Mouse (Mus musculus) hindbrain, embryonic 15.5 days (tissue): Measurements from ENCODE around the gene Tnfrsf1a. TPM values are rescaled to one million over a fixed set of nuclear protein-coding genes. Genes with fewer than 3 reads are reported as not detected.

Source experiments
- ATAC-seq: fragments of 200-750 bp; cut with Nextera tagmentation; 2 replicates; pipeline ENCODE4 v1.8.0; 2017; ENCODE audit warnings: low read depth, moderate number of reproducible peaks, moderate TSS enrichment; ENCODE audit not compliant: low FRiP score
- H3K27ac ChIP-seq: fragments of 300-500 bp; sonication (generic); replicated peaks from 2 replicates; pipeline ENCODE4 v1.5.1; 2015; ENCODE audit warnings: mild to moderate bottlenecking, inconsistent platforms
- H3K27me3 ChIP-seq: fragments of 300-500 bp; sonication (generic); 2 replicates; pipeline ENCODE4 v1.6.1; 2015; ENCODE audit warnings: control low read depth, inconsistent platforms
- H3K36me3 ChIP-seq: fragments of 300-500 bp; sonication (generic); 2 replicates; pipeline ENCODE4 v1.6.1; 2015; ENCODE audit warnings: control low read depth, inconsistent platforms
- H3K4me1 ChIP-seq: fragments of 300-500 bp; sonication (generic); replicated peaks from 2 replicates; pipeline ENCODE4 v1.6.1; 2015; ENCODE audit warnings: control low read depth, inconsistent platforms
- H3K4me2 ChIP-seq: fragments of 300-500 bp; sonication (generic); 2 replicates; pipeline ENCODE4 v1.6.1; 2015; ENCODE audit warnings: moderate library complexity, mild to moderate bottlenecking, inconsistent platforms
- H3K4me3 ChIP-seq: fragments of 300-500 bp; sonication (generic); 2 replicates; pipeline ENCODE4 v1.5.1; 2015; ENCODE audit warnings: mild to moderate bottlenecking, inconsistent platforms
- H3K9ac ChIP-seq: fragments of 300-500 bp; sonication (generic); 2 replicates; pipeline ENCODE4 v1.6.1; 2015; ENCODE audit warnings: inconsistent platforms
- H3K9me3 ChIP-seq: fragments of 300-500 bp; sonication (generic); 2 replicates; pipeline ENCODE4 v1.6.1; 2016; ENCODE audit warnings: control low read depth, inconsistent platforms
- WGBS: fragments of 180-500 bp; shearing (Covaris S2); methylation state at CpG from one replicate; pipeline ENCODE4 v1.1.7; 2015; 5-methylcytosine and 5-hydroxymethylcytosine counted together
- polyA plus RNA-seq: library from polyadenylated mRNA; unstranded; fragments of >200 nt; fragmentation: Nextera tagmentation; extraction: Ambion mirVana; gene quantifications from 2 replicates; pipeline ENCODE4 v1.2.1, GENCODE M21; 2015

Tnfrsf1a gene
- polyA plus RNA-seq, 1 experiment from 2014 or later: 14.8 TPM

DNA sequence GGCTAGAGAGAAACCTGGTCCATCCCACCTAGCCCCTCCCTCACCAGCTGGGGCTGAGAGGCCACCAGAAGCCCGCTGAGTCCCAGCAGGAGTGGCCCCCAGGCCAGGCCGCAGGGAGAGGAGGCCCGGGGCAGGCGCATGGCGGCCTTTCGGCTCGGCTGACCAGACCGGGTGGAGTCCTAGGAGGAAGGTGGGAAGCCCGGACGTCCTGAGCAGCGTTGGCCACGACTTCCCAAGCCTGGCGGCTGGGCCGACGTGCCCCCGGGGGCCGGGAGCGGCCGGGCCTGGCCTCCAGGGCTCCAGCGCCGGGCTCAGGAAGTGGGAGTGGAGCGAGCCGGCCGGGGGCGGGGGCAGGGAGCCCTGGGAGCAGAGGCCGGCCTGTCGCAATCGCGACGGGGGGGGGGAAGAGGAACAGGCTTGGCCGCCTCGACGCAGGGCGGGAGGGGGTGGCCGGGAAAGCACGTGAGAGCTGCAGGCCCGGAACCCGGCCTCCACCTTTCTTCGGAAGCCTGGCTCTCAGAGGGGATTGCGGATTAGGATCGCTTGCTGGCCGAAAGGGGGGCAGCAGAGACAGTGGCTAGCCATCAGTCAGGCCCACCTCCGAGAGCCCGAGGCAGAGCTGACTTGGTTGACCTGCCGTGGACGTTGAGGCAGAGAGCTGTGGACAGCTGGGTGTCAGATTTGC is 35.5 kb upstream of the Tnfrsf1a start, which contains the start of gene Ltbr:
Ltbr (minus strand) TSS at position 340 of the 685 bp plus-strand sequence.
- peak within 1 kb of the TSS; percentile 60 for H3K4me2 ChIP-seq
- peak within 1 kb of the TSS; percentile 36 for H3K4me3 ChIP-seq
- H3K27ac ChIP-seq: 0 out of 2 replicates have a peak within 1 kb of the TSS, but pooled peaks have one; percentile 12
- no peaks in the 10 kb centered on the region for H3K36me3 ChIP-seq
- no peaks in the 10 kb centered on the region for H3K27me3 ChIP-seq
- peaks cover 19% of the 10 kb centered on the region for H3K4me1 ChIP-seq
- H3K9ac ChIP-seq: peak within 1 kb of the TSS; percentile 37
- WGBS: 2% methylated on average over 32 of the region's 46 CpGs
- no peaks in the 10 kb centered on the region for H3K9me3 ChIP-seq
- peak; percentile 80 for ATAC-seq

DNA sequence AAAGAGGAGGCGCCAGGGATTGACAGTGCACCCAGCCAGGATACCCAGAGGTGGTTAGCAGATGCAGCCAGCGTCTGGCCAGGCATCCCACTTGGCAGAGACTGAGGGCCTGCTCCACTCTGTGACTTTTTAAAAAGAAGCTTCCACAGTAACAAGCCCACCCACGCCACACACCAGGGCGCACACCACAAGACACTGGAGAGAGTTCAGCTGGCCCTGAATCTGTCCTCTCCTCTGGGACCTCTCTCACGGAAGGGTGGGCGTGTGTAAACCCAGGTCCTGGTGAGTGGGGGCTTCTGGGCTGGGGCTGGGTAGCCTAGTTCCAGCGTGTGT is 35.0 kb upstream of the Tnfrsf1a start:
- Histone ChIP-seq H3K9me3 (no peaks in the 10 kb centered on the region), H3K4me3 (peak overlapping the region; percentile 36), H3K27me3 (no peaks in the 10 kb centered on the region), H3K9ac (peak overlapping the region; percentile 37), H3K4me2 (peak overlapping the region; percentile 60), H3K4me1 (peaks cover 19% of the 10 kb centered on the region), H3K36me3 (no peaks in the 10 kb centered on the region), H3K27ac (no peak overlapping the region)
- 55% methylated on average over 7 of the region's 7 CpGs for WGBS
- peak; percentile 19; the same call in 1 of the 2 replicates for ATAC-seq

DNA sequence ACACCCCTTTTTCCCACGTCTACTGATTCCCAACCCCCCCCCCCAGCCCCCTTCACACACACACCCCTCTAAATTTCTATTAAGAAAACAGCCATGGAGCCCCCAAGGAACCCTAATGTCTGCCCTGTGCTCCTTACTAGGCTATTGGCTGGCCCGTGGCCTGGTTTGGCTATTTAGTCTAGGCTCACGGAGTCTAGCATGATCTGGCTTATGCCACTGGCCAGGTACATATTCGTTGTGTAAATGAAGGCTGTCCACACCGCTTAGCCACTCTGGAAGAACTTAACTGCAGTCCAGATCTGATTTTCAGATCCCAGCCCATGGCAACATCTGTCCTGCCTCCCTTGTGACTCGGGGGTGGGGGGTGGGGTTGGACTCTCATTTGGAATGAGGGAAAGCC is 34.4 kb upstream of the Tnfrsf1a start:
- no peak for ATAC-seq
- WGBS: 79% methylated on average over 6 of the region's 6 CpGs
- H3K4me2 ChIP-seq: no peak overlapping the region
- H3K27me3 ChIP-seq: no peaks in the 10 kb centered on the region
- H3K27ac ChIP-seq: no peak overlapping the region
- H3K36me3 ChIP-seq: no peaks in the 10 kb centered on the region
- H3K9ac ChIP-seq: no peak overlapping the region
- no peaks in the 10 kb centered on the region for H3K9me3 ChIP-seq
- peaks cover 19% of the 10 kb centered on the region for H3K4me1 ChIP-seq
- no peak overlapping the region for H3K4me3 ChIP-seq

DNA sequence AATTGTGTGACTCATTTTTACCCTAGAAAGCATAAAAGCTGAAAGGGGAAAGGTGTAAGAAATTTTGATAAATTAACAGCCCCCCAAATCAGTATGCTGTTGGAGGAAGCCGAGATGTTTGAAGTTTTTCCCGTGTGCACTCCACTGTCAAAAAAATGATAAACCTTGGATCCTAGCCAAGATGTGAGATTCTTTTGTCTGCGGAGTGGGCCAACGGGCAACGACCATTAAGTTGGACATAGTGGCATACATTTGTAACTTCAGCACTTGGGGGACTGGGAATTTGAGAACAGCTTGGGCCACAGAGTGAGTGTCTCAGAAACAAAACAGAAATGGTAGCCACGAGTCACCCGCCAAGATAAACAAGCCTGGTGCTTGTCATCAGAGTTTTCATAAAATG is 32.1 kb upstream of the Tnfrsf1a start:
- H3K4me2 ChIP-seq: no peak overlapping the region
- no peaks in the 10 kb centered on the region for H3K9me3 ChIP-seq
- peaks cover 23% of the 10 kb centered on the region for H3K27me3 ChIP-seq
- no peaks in the 10 kb centered on the region for H3K36me3 ChIP-seq
- ATAC-seq: no peak
- no peak overlapping the region for H3K4me3 ChIP-seq
- H3K27ac ChIP-seq: no peak overlapping the region
- no peak overlapping the region for H3K9ac ChIP-seq
- WGBS: 56% methylated on average over 7 of the region's 7 CpGs
- peaks cover 26% of the 10 kb centered on the region for H3K4me1 ChIP-seq

DNA sequence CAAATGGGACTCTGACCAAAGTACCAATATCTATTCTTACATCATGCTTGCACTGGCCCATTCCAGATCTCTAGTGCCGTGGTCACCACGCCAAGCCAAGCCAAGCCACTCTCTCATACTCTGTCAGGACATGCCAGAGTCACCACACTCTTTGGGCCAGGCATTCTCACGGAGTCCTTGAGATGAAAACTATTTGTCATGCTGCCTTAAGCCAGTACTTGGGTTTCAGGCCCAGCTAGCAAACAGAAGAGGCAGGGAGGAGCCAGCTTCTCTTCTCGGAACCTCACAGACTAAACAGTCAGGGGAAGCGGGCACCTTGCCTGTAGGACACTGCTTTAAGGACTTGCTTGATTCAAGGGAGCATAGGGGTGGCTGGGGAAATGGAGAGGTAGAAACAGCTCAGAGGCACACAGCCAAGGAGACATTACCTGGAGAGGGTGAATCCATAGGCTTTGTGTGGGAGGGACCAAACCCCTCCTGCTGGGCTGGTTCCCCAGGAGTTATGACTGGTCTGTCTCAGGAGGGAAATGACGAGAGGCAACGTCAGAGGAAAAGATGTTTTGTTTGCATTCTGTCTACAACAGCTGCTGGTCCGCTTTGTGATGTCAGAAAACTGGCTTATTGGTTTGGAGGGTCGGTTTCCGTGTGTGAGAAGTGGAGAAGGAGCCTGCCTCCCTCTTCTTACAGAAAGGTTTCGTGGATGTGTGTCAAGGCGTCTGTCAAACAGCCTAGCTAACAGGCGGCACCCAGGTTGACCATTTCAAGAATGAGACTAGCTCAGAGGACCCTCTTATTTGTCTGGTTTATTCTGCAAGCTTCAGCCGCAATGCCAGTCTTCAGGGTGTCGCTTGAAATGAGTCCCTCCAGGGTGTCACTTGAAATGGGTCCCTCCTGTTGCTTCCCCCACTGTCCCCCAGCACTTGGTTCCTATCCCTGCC is 29.9 kb upstream of the Tnfrsf1a start:
- WGBS: 69% methylated on average over 15 of the region's 15 CpGs
- peaks cover 9% of the 10 kb centered on the region for H3K4me1 ChIP-seq
- H3K27me3 ChIP-seq: peaks cover 29% of the 10 kb centered on the region
- H3K9ac ChIP-seq: no peak overlapping the region
- no peaks in the 10 kb centered on the region for H3K36me3 ChIP-seq
- H3K9me3 ChIP-seq: no peaks in the 10 kb centered on the region
- no peak overlapping the region for H3K4me3 ChIP-seq
- H3K27ac ChIP-seq: no peak overlapping the region
- ATAC-seq: no peak
- H3K4me2 ChIP-seq: no peak overlapping the region

DNA sequence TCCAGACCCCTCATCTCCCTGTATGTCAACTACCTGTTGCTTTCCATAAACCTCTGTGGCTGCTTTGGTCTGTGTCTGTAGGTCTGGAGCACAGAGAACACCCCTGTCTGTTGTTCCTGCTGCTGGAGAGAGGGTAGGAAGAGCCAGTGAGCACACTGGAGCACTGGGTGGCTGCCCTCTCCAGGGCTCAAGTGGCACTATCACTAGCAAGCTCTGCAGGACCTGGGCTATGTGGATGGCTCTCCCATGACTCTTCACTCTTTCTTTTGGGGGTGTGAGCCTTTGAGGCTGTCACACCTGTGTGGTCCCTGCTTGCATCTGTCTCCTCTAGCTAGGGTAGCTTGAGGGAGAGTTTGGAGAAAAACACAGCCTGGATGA is 29.3 kb upstream of the Tnfrsf1a start:
- Histone ChIP-seq H3K36me3 (no peaks in the 10 kb centered on the region), H3K4me3 (no peak overlapping the region), H3K9ac (no peak overlapping the region), H3K4me2 (no peak overlapping the region), H3K4me1 (peaks cover 7% of the 10 kb centered on the region; the same call in 1 of the 2 replicates), H3K27ac (no peak overlapping the region), H3K27me3 (peaks cover 29% of the 10 kb centered on the region), H3K9me3 (no peaks in the 10 kb centered on the region)
- no peak for ATAC-seq

DNA sequence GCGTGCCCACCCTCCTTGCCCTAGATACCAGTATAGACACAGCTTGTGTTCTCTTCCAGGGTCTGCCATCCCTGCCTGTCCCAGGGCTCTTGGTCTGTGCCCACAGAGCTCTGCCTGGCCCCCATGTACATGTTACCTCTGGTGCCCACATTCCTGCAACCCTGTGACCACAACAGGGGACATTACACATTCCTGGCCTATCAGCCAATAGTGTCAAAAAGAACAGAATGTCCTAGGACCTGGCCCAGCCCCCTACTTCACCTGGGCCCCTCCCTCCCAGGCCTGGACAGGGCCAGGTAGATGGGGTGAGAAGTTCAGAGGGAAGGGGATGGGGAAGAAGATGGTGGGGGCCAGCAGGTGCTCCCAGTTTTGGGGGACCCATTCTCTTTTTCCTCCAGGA is 28.8 kb upstream of the Tnfrsf1a start, which contains the start of gene Scnn1a:
Scnn1a (plus strand) TSS at position 337 of the 400 bp plus-strand sequence.
- WGBS: 91% methylated on average over 1 of the region's 1 CpGs

DNA sequence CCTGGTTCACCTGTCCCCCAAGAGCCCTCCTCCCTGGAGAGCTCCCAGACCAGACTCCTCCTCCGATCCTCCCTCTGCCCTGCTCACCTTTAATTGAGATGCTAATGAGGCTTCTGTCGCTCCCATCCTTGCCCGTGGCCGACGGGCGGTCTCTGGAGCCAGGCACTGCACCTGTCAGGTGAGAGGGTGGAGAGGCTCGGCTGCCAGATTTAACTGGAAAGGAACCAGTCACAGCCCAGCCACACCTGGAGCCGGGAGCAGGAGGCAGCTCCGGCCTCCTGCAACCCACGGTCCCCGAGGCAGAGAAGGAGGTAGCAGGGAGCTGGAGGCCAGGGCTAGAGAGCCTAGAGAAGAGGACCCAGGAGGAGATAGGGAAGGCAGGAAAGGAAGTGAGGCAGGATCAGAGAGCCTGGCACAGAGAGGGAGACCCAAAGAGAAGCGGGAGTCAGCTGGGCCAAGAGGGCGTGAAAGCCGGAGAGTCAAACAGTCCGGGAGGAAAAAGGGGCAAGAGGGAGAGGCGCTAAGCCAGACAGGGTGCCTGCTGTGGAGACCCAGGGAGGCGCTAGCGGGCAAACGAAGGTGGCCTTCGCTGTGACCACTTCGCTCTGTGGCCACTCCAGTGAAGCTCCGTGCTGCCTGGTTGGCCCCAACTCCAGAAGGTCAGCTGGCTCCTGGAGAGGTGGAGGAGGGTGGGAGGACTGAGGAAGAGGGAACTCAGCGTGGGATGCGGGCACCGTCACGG is 27.9 kb upstream of the Tnfrsf1a start:
- peaks cover 29% of the 10 kb centered on the region for H3K27me3 ChIP-seq
- H3K27ac ChIP-seq: no peak overlapping the region
- no peak for ATAC-seq
- H3K4me3 ChIP-seq: no peak overlapping the region
- H3K4me1 ChIP-seq: peaks cover 7% of the 10 kb centered on the region; the same call in 1 of the 2 replicates
- no peaks in the 10 kb centered on the region for H3K9me3 ChIP-seq
- H3K9ac ChIP-seq: no peak overlapping the region
- no peaks in the 10 kb centered on the region for H3K36me3 ChIP-seq
- no peak overlapping the region for H3K4me2 ChIP-seq
- WGBS: 9% methylated on average over 26 of the region's 26 CpGs

More for the DNA sequence above, 28.8 kb upstream of the Tnfrsf1a start, which contains the start of gene Scnn1a:
- H3K36me3 ChIP-seq: no peaks in the 10 kb centered on the region
- no peaks in the 10 kb centered on the region for H3K9me3 ChIP-seq
- ATAC-seq: no peak
- H3K4me1 ChIP-seq: peaks cover 7% of the 10 kb centered on the region; the same call in 1 of the 2 replicates
- H3K4me3 ChIP-seq: no peak within 1 kb of the TSS
- no peak within 1 kb of the TSS for H3K27ac ChIP-seq
- H3K4me2 ChIP-seq: no peak within 1 kb of the TSS
- no peak within 1 kb of the TSS for H3K9ac ChIP-seq
- peaks cover 29% of the 10 kb centered on the region for H3K27me3 ChIP-seq

DNA sequence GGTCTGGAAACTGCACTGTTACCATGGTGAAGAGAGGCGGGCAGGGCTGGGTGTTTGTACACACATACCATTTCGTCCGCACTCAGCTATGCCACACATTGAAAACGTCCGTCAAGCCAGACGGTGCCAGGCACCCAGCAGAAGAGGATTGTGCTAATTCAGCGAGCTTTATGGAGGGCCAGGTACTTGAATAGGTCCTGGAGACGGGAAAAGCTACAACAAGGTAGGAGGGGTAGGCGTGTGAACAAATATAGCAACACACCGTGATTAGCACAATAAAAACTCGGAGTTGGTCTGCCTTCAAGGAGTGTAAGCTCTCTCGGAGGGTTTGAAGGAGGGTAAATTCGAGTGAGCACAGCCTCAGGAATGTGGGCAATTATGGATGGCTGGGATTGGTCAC is 26.4 kb upstream of the Tnfrsf1a start:
- Histone ChIP-seq H3K9ac (no peak overlapping the region), H3K36me3 (no peaks in the 10 kb centered on the region), H3K9me3 (no peaks in the 10 kb centered on the region), H3K27me3 (peaks cover 29% of the 10 kb centered on the region), H3K27ac (no peak overlapping the region), H3K4me2 (no peak overlapping the region), H3K4me3 (no peak overlapping the region), H3K4me1 (peaks cover 7% of the 10 kb centered on the region; the same call in 1 of the 2 replicates)
- WGBS: 53% methylated on average over 13 of the region's 13 CpGs
- ATAC-seq: no peak

DNA sequence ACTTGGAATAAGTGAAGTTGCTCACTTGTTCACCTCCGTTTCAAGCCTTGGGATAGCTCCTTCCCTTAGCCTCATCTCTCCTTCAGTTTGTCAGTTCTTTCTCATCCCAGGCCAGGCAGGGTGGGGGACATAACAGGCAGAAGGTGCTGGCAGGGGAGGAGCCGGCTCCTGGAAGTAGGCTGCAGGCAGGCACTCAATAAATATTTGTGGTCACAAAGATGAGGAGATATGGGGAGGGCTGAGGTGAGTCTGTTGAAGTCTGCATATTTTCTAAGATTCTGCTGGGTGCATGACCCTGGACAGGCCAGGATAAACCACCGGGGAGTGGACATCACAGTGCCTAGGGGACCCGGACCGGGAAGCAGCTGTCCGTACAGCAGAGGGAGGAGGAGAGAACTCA is 25.6 kb upstream of the Tnfrsf1a start:
- Histone ChIP-seq H3K27me3 (peaks cover 29% of the 10 kb centered on the region), H3K4me1 (peaks cover 7% of the 10 kb centered on the region; the same call in 1 of the 2 replicates), H3K4me3 (no peak overlapping the region), H3K4me2 (no peak overlapping the region), H3K27ac (no peak overlapping the region), H3K9ac (no peak overlapping the region), H3K9me3 (no peaks in the 10 kb centered on the region), H3K36me3 (no peaks in the 10 kb centered on the region)
- WGBS: 69% methylated on average over 6 of the region's 6 CpGs
- ATAC-seq: no peak

DNA sequence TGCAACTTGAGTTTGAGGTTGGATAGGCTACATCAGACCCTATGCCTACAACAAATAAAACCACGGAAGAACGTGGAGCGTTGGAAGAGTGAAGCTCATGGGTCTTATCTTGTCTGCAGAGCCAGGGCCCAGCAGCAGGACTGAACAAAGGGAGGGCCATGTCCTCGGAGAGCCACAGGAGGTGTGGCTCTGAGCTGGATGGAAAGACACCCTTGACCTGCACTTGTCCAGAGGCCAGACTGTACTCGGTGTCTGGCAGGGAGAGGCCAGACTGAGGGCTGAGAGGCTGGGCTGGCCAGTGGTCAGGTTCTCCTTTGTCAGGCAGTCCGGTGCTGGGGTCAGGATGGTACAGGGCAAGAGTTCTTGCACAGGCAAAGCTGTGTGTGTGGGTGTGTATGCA is 23.8 kb upstream of the Tnfrsf1a start:
- Histone ChIP-seq H3K4me2 (no peak overlapping the region), H3K9me3 (no peaks in the 10 kb centered on the region), H3K27ac (no peak overlapping the region), H3K27me3 (peaks cover 24% of the 10 kb centered on the region), H3K4me3 (no peak overlapping the region), H3K4me1 (peaks cover 7% of the 10 kb centered on the region; the same call in 1 of the 2 replicates), H3K9ac (no peak overlapping the region), H3K36me3 (no peaks in the 10 kb centered on the region)
- WGBS: 66% methylated on average over 6 of the region's 6 CpGs
- no peak for ATAC-seq
